Mouse (Mus musculus) layer of hippocampus, postnatal 25 days (tissue): Measurements from ENCODE around the gene Nrip2. TPM values are rescaled to one million over a fixed set of nuclear protein-coding genes. Genes with fewer than 3 reads are reported as not detected.

Experiments used
- DNase-seq, 2 experiments: peaks; one replicate each; pipeline ENCODE4 v3.0.0; 2022; ENCODE audit warnings: mixed read lengths in 2 of 2, low spot score in 1 of 2; ENCODE audit errors: extremely low spot score in 1 of 2
- total RNA-seq, 2 experiments: library from RNA; stranded (reverse); gene quantifications; 2 replicates each; pipeline ENCODE4 v1.2.3; 2021

Nrip2 gene
- total RNA-seq, 2 experiments from 2014 or later, result 15.6 to 18.6 TPM

GRCm38 (mm10) chr6:128390683-128391082 is 8.4 kb upstream of the Nrip2 start:
- no peak for DNase-seq

- DNase-seq, result no peak
These were observed 1.4 kb upstream of the Nrip2 start for GRCm38 (mm10) chr6:128397574-128398261.

- DNase-seq, result peak in 1 of 2 experiments; percentile 55
These were observed 507 bp downstream of the Nrip2 start for GRCm38 (mm10) chr6:128399421-128400185.

- DNase-seq, result no peak
These were observed 5.6 kb downstream of the Nrip2 start for GRCm38 (mm10) chr6:128404708-128405107.

DNA sequence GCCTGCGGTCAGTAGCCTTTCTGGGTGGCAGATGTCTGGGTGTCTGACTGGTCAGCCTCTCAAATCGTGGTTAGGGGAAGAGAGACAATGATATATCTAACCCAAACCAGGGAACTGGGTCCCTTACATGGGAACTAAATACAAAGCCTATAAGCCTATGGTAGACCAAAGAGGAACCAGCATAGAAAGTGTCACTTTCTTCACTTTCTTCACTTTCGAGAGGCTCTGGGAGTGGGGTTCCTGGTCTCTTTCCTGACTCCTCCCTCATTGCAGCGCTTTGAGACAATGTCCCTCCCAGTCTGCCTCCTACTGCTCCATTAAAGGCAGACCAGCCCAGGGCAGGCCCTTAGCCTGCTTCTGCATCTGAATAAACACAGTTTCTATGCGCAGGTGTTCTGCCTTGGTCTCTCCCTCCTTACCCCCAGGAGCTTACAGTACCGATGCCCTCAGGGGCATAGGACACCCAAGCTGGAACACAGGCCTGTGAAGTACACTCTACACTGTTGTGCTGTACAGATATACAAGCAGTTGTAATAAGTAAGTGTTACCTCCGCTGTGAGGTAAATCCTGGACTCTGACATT is 9.5 kb downstream of the Nrip2 start:
- DNase-seq, result no peak

GRCm38 (mm10) chr6:128410305-128410704 is 11.2 kb downstream of the Nrip2 start:
- DNase-seq, result no peak

GRCm38 (mm10) chr6:128411115-128411514 is 12.0 kb downstream of the Nrip2 start:
- DNase-seq, result peak; percentile 85 to 97

- DNase-seq, result no peak
These were observed 17.1 kb downstream of the Nrip2 start for GRCm38 (mm10) chr6:128416169-128416568.

GRCm38 (mm10) chr6:128418076-128418475 is 19.0 kb downstream of the Nrip2 start:
- DNase-seq, result no peak

DNA sequence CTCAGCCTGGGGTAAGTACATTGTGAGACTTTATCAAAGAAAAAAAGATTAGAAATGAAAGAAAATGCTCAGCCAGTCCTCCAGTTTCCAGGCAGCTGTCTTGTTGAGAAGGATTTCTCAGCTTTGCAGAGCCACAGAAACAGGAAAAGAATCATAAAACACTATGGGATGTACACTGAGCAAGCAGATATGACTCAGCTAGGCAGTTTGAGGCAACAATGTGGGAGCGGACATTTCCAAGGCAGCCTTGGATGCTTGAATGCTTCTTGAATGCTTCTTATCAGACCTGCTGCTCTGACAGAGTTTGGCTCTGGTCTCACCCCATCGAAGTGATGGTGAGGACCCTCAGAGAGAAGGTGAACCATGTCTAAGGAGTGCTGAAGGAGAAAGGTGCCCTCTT is 21.9 kb downstream of the Nrip2 start:
- DNase-seq, result no peak

GRCm38 (mm10) chr6:128421480-128421879 is 22.4 kb downstream of the Nrip2 start:
- no peak for DNase-seq

DNA sequence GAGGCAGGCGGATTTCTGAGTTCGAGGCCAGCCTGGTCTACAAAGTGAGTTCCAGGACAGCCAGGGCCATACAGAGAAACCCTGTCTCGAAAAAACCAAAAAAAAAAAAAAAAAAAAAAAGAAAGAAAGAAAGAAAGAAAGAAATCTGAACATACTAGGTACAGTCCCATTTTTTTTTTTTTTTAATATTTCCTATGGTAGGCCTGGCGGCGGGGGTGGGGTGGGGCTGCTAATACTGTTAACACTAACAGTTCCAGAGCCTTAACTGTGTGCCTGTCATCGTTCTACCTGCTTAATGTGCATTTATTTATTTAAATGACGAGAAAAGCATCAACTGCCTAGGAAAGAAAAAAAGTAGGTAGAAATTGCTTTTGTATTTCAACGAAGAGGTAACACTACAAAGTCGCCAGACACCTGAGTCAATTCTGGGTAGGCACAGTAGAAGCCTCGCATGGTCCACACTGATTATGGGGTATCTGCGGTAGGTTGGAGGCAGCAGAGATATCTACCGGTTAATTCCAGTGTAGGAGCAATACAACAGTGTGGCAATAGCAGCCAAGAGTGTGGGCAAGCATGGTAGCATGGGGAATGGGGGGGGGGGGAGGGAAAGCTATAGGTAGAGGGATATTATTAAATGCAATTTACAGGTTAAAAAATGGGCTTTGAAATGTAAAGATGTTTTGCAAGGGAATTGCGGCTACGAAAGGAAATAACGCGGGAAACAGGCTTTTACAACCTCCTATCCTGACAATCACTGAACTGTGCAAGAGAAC is 24.6 kb downstream of the Nrip2 start:
- DNase-seq, result no peak

DNA sequence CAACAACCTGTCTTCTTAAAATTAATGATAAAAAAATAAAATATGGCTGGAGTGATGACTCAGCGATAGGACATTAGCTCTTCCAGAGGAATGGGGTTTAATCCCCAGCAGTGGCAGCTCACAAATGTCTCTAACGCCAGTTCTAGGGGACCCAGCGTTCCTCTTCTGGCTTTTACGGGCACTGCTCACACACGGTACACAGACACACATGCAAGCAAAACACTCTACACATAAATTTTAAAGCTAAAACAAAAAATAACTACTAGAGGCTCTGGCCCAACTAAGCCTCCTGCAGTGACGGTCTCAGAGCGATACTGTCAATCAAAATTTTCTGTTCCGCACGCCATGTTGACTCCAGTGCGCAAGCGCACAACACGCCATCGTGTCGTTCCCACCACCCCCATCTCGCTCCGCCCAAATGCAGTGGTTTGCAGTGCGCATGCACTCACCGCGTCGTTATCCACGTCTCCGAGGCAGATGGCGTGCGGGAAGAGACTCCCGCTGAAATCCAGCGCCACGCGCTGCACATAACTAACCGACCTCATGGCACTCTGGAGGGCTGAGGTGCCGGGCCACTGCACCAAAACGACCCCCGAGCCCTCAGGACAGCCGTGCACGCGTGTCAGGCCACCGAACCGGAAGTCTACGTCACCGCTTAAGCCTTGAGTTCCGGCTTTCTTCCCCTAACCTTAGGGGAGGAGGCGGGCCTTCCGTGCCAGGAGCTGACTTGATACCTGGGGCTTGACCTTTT is 25.3 kb downstream of the Nrip2 start, which contains the start of gene Itfg2:
Itfg2 (minus strand) TSS at position 663 of the 751 bp plus-strand sequence.
- peak; percentile 90 to 94 for DNase-seq

- no peak for DNase-seq
These were observed 25.9 kb downstream of the Nrip2 start for GRCm38 (mm10) chr6:128425046-128425445.

- DNase-seq, result no peak
These were observed 28.5 kb downstream of the Nrip2 start for GRCm38 (mm10) chr6:128427571-128427970.

- DNase-seq, result no peak
These were observed 30.2 kb downstream of the Nrip2 start for GRCm38 (mm10) chr6:128429300-128429699.

GRCm38 (mm10) chr6:128429826-128430225 is 30.7 kb downstream of the Nrip2 start:
- DNase-seq, result no peak

DNA sequence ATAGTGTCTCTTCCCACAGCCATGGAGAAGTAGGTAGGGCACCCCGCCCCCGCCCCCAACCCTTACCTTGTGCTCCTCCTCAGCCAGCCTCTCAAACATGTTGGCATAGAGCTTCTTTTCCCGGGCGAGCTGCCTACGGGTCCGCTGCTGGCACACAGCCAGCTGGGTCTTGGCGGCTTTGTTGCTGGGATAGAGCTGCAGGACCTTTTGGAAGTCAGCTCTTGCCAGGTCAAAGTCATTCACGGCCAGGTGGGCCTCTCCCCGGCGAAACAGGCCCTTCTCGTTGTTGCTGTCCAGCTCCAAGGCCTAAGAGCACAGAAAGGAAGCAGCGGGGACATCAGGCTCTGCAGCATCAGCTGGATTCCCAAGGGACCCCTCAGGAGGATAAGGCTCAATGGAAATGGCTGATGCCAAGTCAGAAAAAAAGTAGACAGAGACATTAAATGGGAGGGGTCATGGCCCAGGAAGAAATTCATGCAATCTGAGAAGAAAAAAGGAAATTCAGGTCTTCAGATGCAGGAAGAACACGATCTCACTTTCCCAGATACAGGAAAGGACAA is 33.3 kb downstream of the Nrip2 start:
- no peak for DNase-seq

DNA sequence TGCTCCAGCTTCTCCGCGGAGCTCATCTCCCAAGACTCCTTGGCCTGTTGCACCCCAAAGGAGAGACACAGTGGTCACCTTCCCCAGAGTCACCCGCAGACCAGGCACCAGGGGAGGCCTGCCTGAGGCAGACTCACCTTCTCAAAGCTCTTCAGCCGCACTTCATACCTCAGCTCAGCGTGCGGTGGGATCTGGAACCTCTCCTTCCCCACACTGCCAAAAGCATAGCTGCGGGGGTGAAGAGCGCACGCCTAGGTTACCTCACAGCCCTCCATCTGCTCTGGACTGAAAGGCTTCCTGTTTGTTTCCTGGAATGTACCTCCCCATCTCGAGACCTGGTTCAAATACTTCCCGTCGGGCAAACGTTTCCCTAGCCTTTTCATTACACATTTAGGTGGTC is 34.5 kb downstream of the Nrip2 start:
- no peak for DNase-seq

DNA sequence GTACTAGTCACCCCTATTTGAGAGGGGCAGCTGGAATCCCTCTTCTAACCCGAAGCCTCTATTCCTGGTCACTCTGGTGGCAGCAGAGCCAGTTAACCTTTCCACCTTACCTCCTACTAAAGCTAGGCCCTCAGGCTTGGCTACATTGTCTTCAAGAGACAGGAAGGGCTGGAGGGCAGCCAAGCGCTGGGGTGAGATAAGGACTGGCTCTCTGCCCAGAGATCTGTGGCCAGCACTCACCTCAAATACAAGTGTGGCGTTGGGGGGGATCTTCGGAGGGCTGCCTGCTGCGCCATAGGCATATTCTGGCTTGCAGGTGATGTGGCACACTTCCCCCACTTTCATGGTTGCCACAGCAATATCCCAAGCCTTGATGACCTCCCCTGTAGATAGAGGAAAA is 36.4 kb downstream of the Nrip2 start:
- DNase-seq, result no peak
